Comparison of ENCODE assay signal across 9 mouse cellular contexts in genomic region chr4:119104847-119105246, GRCm38 (mm10). TPM values are rescaled to one million over a fixed set of nuclear protein-coding genes. Genes with fewer than 3 reads are reported as not detected.
DNase-seq lines count a peak whose midpoint lies in the region; ATAC-seq lines count a peak whose summit lies in the region.
"Had no signal": no experiment of that assay in that cellular context is flagged by ENCODE, and none has a peak within 500 bp of the region (broad histone marks: within the 10 kb centered on the region; RNA-seq: fewer than 3 reads in every experiment).

No protein-coding gene starts in this region.

- no peak for ATAC-seq in heart, embryonic 13.5 days (ENCODE audit: extremely low read depth, insufficient number of reproducible peaks, low FRiP score, low TSS enrichment)
- ATAC-seq in embryonic facial prominence, embryonic 12.5 days (ENCODE audit: insufficient number of reproducible peaks, insufficient read depth, low FRiP score, low TSS enrichment) = no peak
- ATAC-seq in liver, embryonic 13.5 days (ENCODE audit: low read depth) = peak; percentile 19; the same call in 1 of the 2 replicates

- WGBS in heart, embryonic 13.5 days = 44% methylated on average over 4 of the region's 4 CpGs
- WGBS in embryonic facial prominence, embryonic 12.5 days = 35% methylated on average over 4 of the region's 4 CpGs
- WGBS in liver, embryonic 13.5 days (ENCODE audit: insufficient replicate concordance) = 31% methylated on average over 4 of the region's 4 CpGs

- H3K27me3 ChIP-seq in heart, embryonic 13.5 days (replicated peaks) = no peaks in the 10 kb centered on the region
- no peaks in the 10 kb centered on the region for H3K27me3 ChIP-seq in embryonic facial prominence, embryonic 12.5 days
- H3K27me3 ChIP-seq in liver, embryonic 13.5 days = peaks cover 5% of the 10 kb centered on the region; the same call in 1 of the 2 replicates
- H3K27me3 ChIP-seq: Patski had no signal

- peaks cover 48% of the 10 kb centered on the region for H3K4me1 ChIP-seq in heart, embryonic 13.5 days
- peaks cover 13% of the 10 kb centered on the region; the same call in 1 of the 2 replicates for H3K4me1 ChIP-seq in embryonic facial prominence, embryonic 12.5 days
- peaks cover 73% of the 10 kb centered on the region for H3K4me1 ChIP-seq in liver, embryonic 13.5 days (replicated peaks)

- no peaks in the 10 kb centered on the region for H3K9me3 ChIP-seq in heart, embryonic 13.5 days
- no peaks in the 10 kb centered on the region for H3K9me3 ChIP-seq in embryonic facial prominence, embryonic 12.5 days
- no peaks in the 10 kb centered on the region for H3K9me3 ChIP-seq in liver, embryonic 13.5 days (replicated peaks)

- no peaks in the 10 kb centered on the region for H3K36me3 ChIP-seq in heart, embryonic 13.5 days
- H3K36me3 ChIP-seq in embryonic facial prominence, embryonic 12.5 days = no peaks in the 10 kb centered on the region
- H3K36me3 ChIP-seq in liver, embryonic 13.5 days = peaks cover 1% of the 10 kb centered on the region

- H3K27ac ChIP-seq in heart, embryonic 13.5 days (replicated peaks) = peak overlapping the region; percentile 99
- no peak overlapping the region; the same call in 1 of the 2 replicates for H3K27ac ChIP-seq in embryonic facial prominence, embryonic 12.5 days
- H3K27ac ChIP-seq in liver, embryonic 13.5 days = peak overlapping the region; percentile 95

- no peak overlapping the region for H3K4me3 ChIP-seq in heart, embryonic 13.5 days
- no peak overlapping the region for H3K4me3 ChIP-seq in embryonic facial prominence, embryonic 12.5 days
- H3K4me3 ChIP-seq in liver, embryonic 13.5 days (replicated peaks) = peak overlapping the region; percentile 54

- H3K9ac ChIP-seq in heart, embryonic 13.5 days = peak overlapping the region; percentile 83; the same call in 1 of the 2 replicates
- no peak overlapping the region for H3K9ac ChIP-seq in embryonic facial prominence, embryonic 12.5 days
- peak overlapping the region; percentile 97 for H3K9ac ChIP-seq in liver, embryonic 13.5 days

- no peak for DNase-seq in heart, adult 18-20 months
- DNase-seq in A20 (ENCODE audit: low read depth, low spot score) (peak; percentile 87), MN1 (ENCODE audit: low spot score) (no peak), adipocyte (ENCODE audit: low spot score) (no peak)
- peak; percentile 50 for DNase-seq in liver, embryonic 13.5 days
- no peak for DNase-seq in ovary, postnatal 36 days (ENCODE audit: low spot score)

- H3K4me2 ChIP-seq in heart, embryonic 13.5 days = peak overlapping the region; percentile 71
- H3K4me2 ChIP-seq in embryonic facial prominence, embryonic 12.5 days (replicated peaks) = peak overlapping the region; percentile 62; the same call in 1 of the 2 replicates
- peak overlapping the region; percentile 69 for H3K4me2 ChIP-seq in liver, embryonic 13.5 days

RNA-seq across cellular contexts. Expression of gene Slc2a1, which starts 3.7 kb away (rescaled TPM):
- 180 and 217 TPM in 2 replicates for polyA plus RNA-seq in heart, embryonic 13.5 days (2015; fragmentation: Nextera tagmentation; extraction: Ambion mirVana)
- total RNA-seq in heart, adult 18-20 months (2021) = 10 to 100 TPM; 12.2 to 13.5 TPM
- polyA plus RNA-seq in embryonic facial prominence, embryonic 12.5 days (2016; fragmentation: Nextera tagmentation; extraction: Ambion mirVana) = 109 and 111 TPM in 2 replicates
- 272 and 303 TPM in 2 replicates for polyA plus RNA-seq in liver, embryonic 13.5 days (2015; fragmentation: Nextera tagmentation; extraction: Ambion mirVana)

Comparison
In these comparisons a context has a peak if more than half of its experiments do, and no peak if none do; other contexts are left out.
1. DNase-seq: peak in A20 (single experiment) and liver, embryonic 13.5 days (single experiment); none in heart, adult 18-20 months (0 of 2), MN1 (single experiment), ovary, postnatal 36 days (single experiment) and adipocyte (single experiment).
2. Peak in every context shown above with its lines, with median percentiles within 50 percentile points of each other: H3K4me2 ChIP-seq.